Mouse (Mus musculus) liver, embryonic 12.5 days (tissue): ENCODE results near the gene Clec9a. TPM values are rescaled to one million over a fixed set of nuclear protein-coding genes. Genes with fewer than 3 reads are reported as not detected.

Source experiments
- ATAC-seq: fragments of 200-750 bp; cut with Nextera tagmentation; 2 replicates; pipeline ENCODE4 v1.8.0; 2017; ENCODE audit warnings: moderate number of reproducible peaks, mild to moderate bottlenecking, moderate library complexity
- H3K27ac ChIP-seq: fragments of 300-500 bp; sonication (generic); 2 replicates; pipeline ENCODE4 v1.5.1; 2016; ENCODE audit warnings: mild to moderate bottlenecking
- H3K27me3 ChIP-seq: fragments of 300-500 bp; sonication (generic); replicated peaks from 2 replicates; pipeline ENCODE4 v1.6.1; 2016; ENCODE audit warnings: mild to moderate bottlenecking, moderate library complexity
- H3K36me3 ChIP-seq: fragments of 300-500 bp; sonication (generic); 2 replicates; pipeline ENCODE4 v1.6.1; 2016; ENCODE audit warnings: mild to moderate bottlenecking, moderate library complexity
- H3K4me1 ChIP-seq: fragments of 300-500 bp; sonication (generic); 2 replicates; pipeline ENCODE4 v1.6.1; 2016
- H3K4me2 ChIP-seq: fragments of 300-500 bp; sonication (generic); 2 replicates; pipeline ENCODE4 v1.6.1; 2016; ENCODE audit warnings: mild to moderate bottlenecking, moderate library complexity
- H3K4me3 ChIP-seq: fragments of 300-500 bp; sonication (generic); 2 replicates; pipeline ENCODE4 v1.5.1; 2016; ENCODE audit warnings: mild to moderate bottlenecking, moderate library complexity
- H3K9ac ChIP-seq: fragments of 300-500 bp; sonication (generic); 2 replicates; pipeline ENCODE4 v1.6.1; 2016; ENCODE audit warnings: mild to moderate bottlenecking, moderate library complexity
- H3K9me3 ChIP-seq: fragments of 300-500 bp; sonication (generic); replicated peaks from 2 replicates; pipeline ENCODE4 v1.6.1; 2016; ENCODE audit warnings: mild to moderate bottlenecking, moderate library complexity
- WGBS: fragments of 180-500 bp; shearing (Covaris S2); methylation state at CpG from one replicate; pipeline ENCODE4 v1.1.7; 2016; ENCODE audit not compliant: insufficient replicate concordance; 5-methylcytosine and 5-hydroxymethylcytosine counted together
- polyA plus RNA-seq: library from polyadenylated mRNA; unstranded; fragments of >200 nt; fragmentation: Nextera tagmentation; extraction: Ambion mirVana; gene quantifications from 2 replicates; pipeline ENCODE4 v1.2.1, GENCODE M21; 2016

The Clec9a gene
- polyA plus RNA-seq, 1 experiment from 2014 or later: 0.29 TPM

- Histone ChIP-seq H3K9ac (no peak overlapping the region), H3K4me3 (no peak overlapping the region), H3K36me3 (no peaks in the 10 kb centered on the region), H3K27me3 (no peaks in the 10 kb centered on the region), H3K4me1 (peaks cover 18% of the 10 kb centered on the region), H3K9me3 (no peaks in the 10 kb centered on the region), H3K4me2 (no peak overlapping the region), H3K27ac (no peak overlapping the region)
- ATAC-seq: no peak
- 38% methylated on average over 4 of the region's 4 CpGs for WGBS
Measured at GRCm38 (mm10) chr6:129427281-129427680, 18.6 kb downstream of the Clec9a start.

GRCm38 (mm10) chr6:129434239-129434638 lies 25.6 kb downstream of the Clec9a start:
- H3K4me1 ChIP-seq: no peaks in the 10 kb centered on the region
- ATAC-seq: 0 out of 2 replicates have a peak, but pooled peaks have one; percentile 8
- H3K36me3 ChIP-seq: no peaks in the 10 kb centered on the region
- no peaks in the 10 kb centered on the region for H3K27me3 ChIP-seq
- 23% methylated on average over 5 of the region's 5 CpGs for WGBS
- H3K9me3 ChIP-seq: no peaks in the 10 kb centered on the region
- no peak overlapping the region for H3K4me3 ChIP-seq
- H3K9ac ChIP-seq: no peak overlapping the region
- no peak overlapping the region for H3K4me2 ChIP-seq
- no peak overlapping the region for H3K27ac ChIP-seq

DNA sequence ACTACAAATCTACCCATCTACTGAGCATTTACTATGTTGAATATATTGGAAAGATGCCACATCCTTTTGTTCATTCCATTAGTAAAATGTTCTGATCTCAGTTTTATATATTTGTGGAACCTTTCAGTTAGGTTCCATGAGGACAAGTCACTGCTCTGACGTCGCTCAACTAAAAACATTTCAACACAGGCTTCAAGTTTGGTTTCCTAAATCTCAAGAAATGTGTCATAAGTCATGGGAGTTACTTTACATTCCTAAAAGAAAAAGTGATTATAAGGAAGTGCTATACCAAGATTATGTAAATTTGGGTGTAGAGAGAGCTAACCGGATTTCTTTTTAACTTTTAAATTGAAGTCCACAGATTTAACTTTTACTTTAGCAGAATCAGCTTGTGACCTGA lies 27.4 kb downstream of the Clec9a start:
- no peak for ATAC-seq
- no peaks in the 10 kb centered on the region for H3K27me3 ChIP-seq
- no peaks in the 10 kb centered on the region for H3K36me3 ChIP-seq
- H3K4me3 ChIP-seq: no peak overlapping the region
- no peaks in the 10 kb centered on the region for H3K4me1 ChIP-seq
- 71% methylated on average over 3 of the region's 3 CpGs for WGBS
- no peaks in the 10 kb centered on the region for H3K9me3 ChIP-seq
- no peak overlapping the region for H3K4me2 ChIP-seq
- H3K9ac ChIP-seq: no peak overlapping the region
- H3K27ac ChIP-seq: no peak overlapping the region

DNA sequence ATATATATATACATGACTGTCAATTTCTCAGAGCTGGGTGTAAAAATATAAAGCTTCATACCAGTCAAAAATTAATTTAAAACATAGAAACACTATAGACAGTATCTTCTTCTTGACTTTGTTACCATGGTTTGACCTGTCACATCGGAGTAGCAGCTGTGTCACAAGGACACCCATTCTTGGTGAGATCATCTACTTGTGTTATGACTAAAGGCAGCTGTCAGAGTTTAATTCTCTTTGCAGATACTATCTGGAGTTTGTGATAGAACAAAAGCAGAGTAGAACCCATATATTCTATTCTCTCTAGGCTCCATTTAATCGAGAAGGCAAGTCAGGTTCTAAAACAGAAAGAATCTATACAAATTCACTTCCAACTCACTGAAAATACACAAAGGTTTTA lies 29.4 kb downstream of the Clec9a start:
- H3K9me3 ChIP-seq: no peaks in the 10 kb centered on the region
- no peak for ATAC-seq
- H3K4me1 ChIP-seq: no peaks in the 10 kb centered on the region
- no peak overlapping the region for H3K4me3 ChIP-seq
- no peak overlapping the region for H3K27ac ChIP-seq
- no peaks in the 10 kb centered on the region for H3K36me3 ChIP-seq
- no peaks in the 10 kb centered on the region for H3K27me3 ChIP-seq
- 77% methylated on average over 2 of the region's 2 CpGs for WGBS
- no peak overlapping the region for H3K9ac ChIP-seq
- no peak overlapping the region for H3K4me2 ChIP-seq

GRCm38 (mm10) chr6:129449743-129450142 lies 41.1 kb downstream of the Clec9a start:
- H3K4me1 ChIP-seq: no peaks in the 10 kb centered on the region
- H3K36me3 ChIP-seq: no peaks in the 10 kb centered on the region
- no peak overlapping the region for H3K9ac ChIP-seq
- no peak overlapping the region for H3K27ac ChIP-seq
- no peaks in the 10 kb centered on the region for H3K27me3 ChIP-seq
- WGBS: 68% methylated on average over 6 of the region's 6 CpGs
- H3K4me3 ChIP-seq: no peak overlapping the region
- ATAC-seq: no peak
- no peaks in the 10 kb centered on the region for H3K9me3 ChIP-seq
- no peak overlapping the region for H3K4me2 ChIP-seq

DNA sequence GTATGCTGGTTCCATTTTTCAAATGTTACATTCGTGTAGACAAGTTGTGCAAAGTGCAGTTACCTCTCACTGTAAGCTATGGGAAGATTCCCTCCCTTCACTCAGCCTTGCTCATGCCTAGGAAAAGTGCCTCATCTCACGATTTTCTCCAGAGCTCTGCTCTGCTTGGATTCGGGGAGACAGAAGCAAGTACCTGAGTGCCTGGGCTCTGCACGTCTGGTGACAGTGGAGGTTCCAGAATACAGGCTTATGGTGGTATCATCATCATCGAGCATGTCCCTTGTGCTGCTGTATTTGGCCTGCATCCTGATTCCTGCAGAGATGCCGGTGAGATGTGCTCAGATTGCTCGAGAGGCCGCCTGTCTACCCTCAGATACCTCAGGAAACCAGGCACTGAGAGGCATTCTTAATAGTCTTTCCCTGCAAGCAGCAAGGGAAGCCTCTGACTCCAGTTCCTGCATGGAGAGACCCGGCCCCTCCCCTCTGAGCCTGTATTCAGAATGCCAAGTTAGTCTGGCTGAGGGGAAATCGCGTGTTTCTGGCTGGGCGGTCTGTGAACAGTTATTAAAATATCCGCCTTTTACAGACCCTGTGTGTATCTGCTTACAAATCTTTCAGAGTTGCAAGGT lies 42.9 kb downstream of the Clec9a start, which contains the start of gene Clec1a:
TSS of gene Clec1a (minus strand) at position 590 of the 629 bp plus-strand sequence.
- Histone ChIP-seq H3K27ac (no peak within 1 kb of the TSS), H3K4me2 (no peak within 1 kb of the TSS), H3K4me3 (no peak within 1 kb of the TSS), H3K36me3 (no peaks in the 10 kb centered on the region), H3K9ac (no peak within 1 kb of the TSS), H3K9me3 (no peaks in the 10 kb centered on the region), H3K4me1 (no peaks in the 10 kb centered on the region), H3K27me3 (no peaks in the 10 kb centered on the region)
- ATAC-seq: no peak
- WGBS: 48% methylated on average over 13 of the region's 13 CpGs

- no peaks in the 10 kb centered on the region for H3K27me3 ChIP-seq
- H3K36me3 ChIP-seq: no peaks in the 10 kb centered on the region
- no peaks in the 10 kb centered on the region for H3K4me1 ChIP-seq
- no peaks in the 10 kb centered on the region for H3K9me3 ChIP-seq
- 72% methylated on average over 6 of the region's 6 CpGs for WGBS
- H3K4me3 ChIP-seq: no peak overlapping the region
- H3K9ac ChIP-seq: no peak overlapping the region
- H3K27ac ChIP-seq: no peak overlapping the region
- no peak for ATAC-seq
- H3K4me2 ChIP-seq: no peak overlapping the region
Measured at GRCm38 (mm10) chr6:129471386-129471785, 62.7 kb downstream of the Clec9a start.

GRCm38 (mm10) chr6:129472627-129473026 lies 64.0 kb downstream of the Clec9a start:
- Histone ChIP-seq H3K4me3 (no peak overlapping the region), H3K36me3 (no peaks in the 10 kb centered on the region), H3K4me1 (no peaks in the 10 kb centered on the region), H3K27ac (no peak overlapping the region), H3K9ac (no peak overlapping the region), H3K27me3 (no peaks in the 10 kb centered on the region), H3K9me3 (no peaks in the 10 kb centered on the region), H3K4me2 (no peak overlapping the region)
- 45% methylated on average over 5 of the region's 5 CpGs for WGBS
- no peak for ATAC-seq

Other genes with a start within 250 kb of the Clec9a start
- not detected in 2 replicates for gene Clec2d, start 228.2 kb upstream of the Clec9a start, polyA plus RNA-seq
- gene Cd69, start 133.4 kb upstream of the Clec9a start, polyA plus RNA-seq: 1.3 TPM in 2 replicates
- not detected in 2 replicates for gene 4922502D21Rik, start 77.1 kb upstream of the Clec9a start, polyA plus RNA-seq
- 2.7 and 3.3 TPM in 2 replicates for gene Clec12a, start 66.2 kb upstream of the Clec9a start, polyA plus RNA-seq
- gene Clec12b, start 23.0 kb upstream of the Clec9a start, polyA plus RNA-seq: not detected in 2 replicates
- 31.9 and 32.7 TPM in 2 replicates for gene Clec1b, start 11.6 kb upstream of the Clec9a start, polyA plus RNA-seq
- gene Clec1a, start 43.1 kb downstream of the Clec9a start, polyA plus RNA-seq: 0.24 and 0.38 TPM in 2 replicates
- 0.74 and 0.83 TPM in 2 replicates for gene Olr1, start 98.3 kb downstream of the Clec9a start, polyA plus RNA-seq
- gene Tmem52b, start 103.7 kb downstream of the Clec9a start, polyA plus RNA-seq: not detected in 2 replicates
- 37.8 and 38.0 TPM in 2 replicates for gene Gabarapl1, start 124.3 kb downstream of the Clec9a start, polyA plus RNA-seq
- not detected in 2 replicates for gene Klre1, start 169.0 kb downstream of the Clec9a start, polyA plus RNA-seq
- 0.18 and 0.83 TPM in 2 replicates for gene Klrd1, start 182.9 kb downstream of the Clec9a start, polyA plus RNA-seq
- gene Klrk1, start 215.0 kb downstream of the Clec9a start, polyA plus RNA-seq: 0.16 and 0.21 TPM in 2 replicates
- not detected in 2 replicates for gene Klrc3, start 234.5 kb downstream of the Clec9a start, polyA plus RNA-seq